Mouse (Mus musculus): Measurements from ENCODE around the gene Ngef. TPM values are rescaled to one million over a fixed set of nuclear protein-coding genes. Genes with fewer than 3 reads are reported as not detected.
A peak's percentile ranks its signal among the peaks of the same experiment; 100 is the strongest.

Gene Ngef
- total RNA-seq (2014; rRNA removed) (42.1 and 49.1 TPM in 2 replicates), polyA plus RNA-seq (2015; fragmentation: Nextera tagmentation; extraction: Ambion mirVana) (32.4 and 35.6 TPM in 2 replicates)

DNA sequence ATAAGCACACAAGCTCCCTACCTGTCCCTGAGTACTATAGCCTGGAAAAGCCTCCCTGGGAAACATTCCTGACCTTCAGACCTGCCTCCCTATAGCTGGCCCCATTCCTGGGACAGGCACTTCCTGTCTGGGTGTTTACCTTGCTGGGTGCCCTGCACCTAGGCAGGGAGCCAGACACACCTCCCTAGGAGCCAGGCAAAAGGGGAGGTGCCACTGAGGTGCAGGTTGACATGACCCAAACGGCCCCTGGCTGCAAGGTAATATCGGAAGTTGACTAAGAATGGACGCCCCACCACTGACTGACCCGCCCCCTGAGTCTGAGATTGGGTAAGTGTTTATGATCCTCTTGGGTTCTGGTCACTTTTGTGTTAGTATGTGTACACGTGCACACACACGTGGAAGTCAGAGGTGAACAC, at the start of gene Ngef:
Gene Ngef, minus strand, starts transcription at position 71 of the 416 bp plus-strand sequence.
- Histone ChIP-seq H3K4me1 (ENCODE audit: insufficient read depth, low read length) (peaks cover 11% of the 10 kb centered on the region; the same call in 1 of the 2 replicates), H3K36me3 (ENCODE audit: insufficient read depth, low read length) (no peaks in the 10 kb centered on the region), H3K9ac (replicated peaks; ENCODE audit: low read length) (no peak within 1 kb of the TSS), H3K27ac (0 out of 2 replicates have a peak within 1 kb of the TSS, but pooled peaks have one; percentile 51), H3K4me3 (ENCODE audit: low read length) (no peak within 1 kb of the TSS), H3K27me3 (ENCODE audit: insufficient read depth, low read length) (no peaks in the 10 kb centered on the region), H3K9me3 (ENCODE audit: low read length) (no peaks in the 10 kb centered on the region), H3K4me2 (ENCODE audit: low read depth, low read length) (no peak within 1 kb of the TSS)
- no peak for DNase-seq (ENCODE audit: low spot score)
- no peak for TF ChIP-seq CTCF (IDR thresholded peaks at IDR 0.05; ENCODE audit: low read depth)
- peak; percentile 16 for ATAC-seq
- WGBS, result 70% methylated on average over 6 of the region's 6 CpGs

DNA sequence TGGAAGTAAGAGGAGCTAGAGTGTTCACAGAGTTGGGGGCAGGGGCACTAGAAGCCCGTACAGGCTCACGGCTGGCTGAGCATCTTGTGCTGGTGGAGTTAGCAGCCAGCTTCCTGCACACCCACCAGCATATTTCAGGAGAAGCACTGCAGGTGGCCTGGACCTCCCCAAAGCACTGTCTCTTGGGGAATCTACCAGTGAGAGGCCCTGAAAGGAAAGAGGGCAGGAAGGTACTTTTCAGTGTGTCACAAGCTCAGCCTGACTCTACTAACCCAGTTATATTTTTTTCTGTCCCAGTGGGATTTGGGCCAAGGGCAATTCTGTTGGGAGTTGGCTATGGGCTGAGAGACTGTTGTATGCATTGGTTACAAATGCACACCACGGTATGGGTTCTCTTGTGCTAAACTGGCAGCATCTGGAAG, 48.2 kb upstream of the Ngef start:
- peak overlapping the region; percentile 49; the same call in 1 of the 2 replicates for H3K27ac ChIP-seq
- ATAC-seq, result peak; percentile 80; the same call in 1 of the 2 replicates
- DNase-seq (ENCODE audit: low spot score), result peak; percentile 58

GRCm38 (mm10) chr1:87621146-87621857, 47.6 kb upstream of the Ngef start:
- no peaks in the 10 kb centered on the region for H3K36me3 ChIP-seq (ENCODE audit: insufficient read depth, low read length)
- H3K27ac ChIP-seq, result peak overlapping the region; percentile 49
- no peak for ATAC-seq
- no peak for DNase-seq (ENCODE audit: low spot score)
- WGBS, result 86% methylated on average over 9 of the region's 9 CpGs
- H3K4me2 ChIP-seq (ENCODE audit: low read depth, low read length), result 0 out of 2 replicates have a peak overlapping the region, but pooled peaks have one; percentile 23
- no peaks in the 10 kb centered on the region; the same call in 1 of the 2 replicates for H3K4me1 ChIP-seq (ENCODE audit: insufficient read depth, low read length)
- no peak for TF ChIP-seq CTCF (IDR thresholded peaks at IDR 0.05; ENCODE audit: low read depth)
- no peak overlapping the region for H3K4me3 ChIP-seq (ENCODE audit: low read length)
- no peak overlapping the region for H3K9ac ChIP-seq (replicated peaks; ENCODE audit: low read length)
- H3K9me3 ChIP-seq (ENCODE audit: low read length), result no peaks in the 10 kb centered on the region
- no peaks in the 10 kb centered on the region for H3K27me3 ChIP-seq (ENCODE audit: insufficient read depth, low read length)

More for the DNA sequence above, 48.2 kb upstream of the Ngef start:
- H3K9me3 ChIP-seq (ENCODE audit: low read length), result no peaks in the 10 kb centered on the region
- no peak overlapping the region for H3K9ac ChIP-seq (replicated peaks; ENCODE audit: low read length)
- no peaks in the 10 kb centered on the region; the same call in 1 of the 2 replicates for H3K4me1 ChIP-seq (ENCODE audit: insufficient read depth, low read length)
- H3K27me3 ChIP-seq (ENCODE audit: insufficient read depth, low read length), result no peaks in the 10 kb centered on the region
- no peaks in the 10 kb centered on the region for H3K36me3 ChIP-seq (ENCODE audit: insufficient read depth, low read length)
- 0 out of 2 replicates have a peak overlapping the region, but pooled peaks have one; percentile 13 for H3K4me2 ChIP-seq (ENCODE audit: low read depth, low read length)
- WGBS, result 40% methylated on average over 3 of the region's 3 CpGs
- no peak overlapping the region for H3K4me3 ChIP-seq (ENCODE audit: low read length)
- TF ChIP-seq CTCF (IDR thresholded peaks at IDR 0.05; ENCODE audit: low read depth), result no peak

DNA sequence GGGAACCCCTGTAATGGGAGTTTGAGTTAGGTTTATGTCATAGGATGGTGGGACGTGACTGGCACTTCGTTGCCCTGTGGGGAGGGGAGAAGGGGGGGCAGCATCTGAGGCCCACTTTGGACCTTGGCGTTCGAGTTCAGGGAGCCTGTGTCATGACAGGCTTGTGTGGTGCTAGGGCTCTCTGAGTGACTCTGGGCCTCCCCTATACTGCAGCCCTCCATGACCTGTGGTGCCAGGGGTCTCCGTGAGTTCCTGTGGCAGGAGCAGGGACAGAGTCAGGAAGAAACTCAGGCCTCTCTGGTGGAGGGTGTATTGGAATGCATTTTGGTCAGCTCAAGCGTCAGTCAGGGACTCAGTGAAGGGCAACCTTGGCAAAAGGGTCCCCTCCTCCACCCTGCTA, 47.0 kb upstream of the Ngef start:
- no peaks in the 10 kb centered on the region for H3K36me3 ChIP-seq (ENCODE audit: insufficient read depth, low read length)
- H3K4me3 ChIP-seq (ENCODE audit: low read length), result 0 out of 2 replicates have a peak overlapping the region, but pooled peaks have one; percentile 6
- no peaks in the 10 kb centered on the region; the same call in 1 of the 2 replicates for H3K4me1 ChIP-seq (ENCODE audit: insufficient read depth, low read length)
- H3K4me2 ChIP-seq (ENCODE audit: low read depth, low read length), result peak overlapping the region; percentile 23; the same call in 1 of the 2 replicates
- no peak for DNase-seq (ENCODE audit: low spot score)
- no peaks in the 10 kb centered on the region for H3K9me3 ChIP-seq (ENCODE audit: low read length)
- no peaks in the 10 kb centered on the region for H3K27me3 ChIP-seq (ENCODE audit: insufficient read depth, low read length)
- H3K27ac ChIP-seq, result peak overlapping the region; percentile 49; the same call in 1 of the 2 replicates
- TF ChIP-seq CTCF (IDR thresholded peaks at IDR 0.05; ENCODE audit: low read depth), result no peak
- ATAC-seq, result no peak
- WGBS, result 81% methylated on average over 6 of the region's 6 CpGs
- H3K9ac ChIP-seq (replicated peaks; ENCODE audit: low read length), result no peak overlapping the region

- Histone ChIP-seq H3K9ac (replicated peaks; ENCODE audit: low read length) (no peak within 1 kb of the TSS), H3K4me2 (ENCODE audit: low read depth, low read length) (peak within 1 kb of the TSS; percentile 23; the same call in 1 of the 2 replicates), H3K9me3 (ENCODE audit: low read length) (no peaks in the 10 kb centered on the region), H3K27ac (peak within 1 kb of the TSS; percentile 49), H3K36me3 (ENCODE audit: insufficient read depth, low read length) (no peaks in the 10 kb centered on the region), H3K27me3 (ENCODE audit: insufficient read depth, low read length) (no peaks in the 10 kb centered on the region), H3K4me3 (ENCODE audit: low read length) (0 out of 2 replicates have a peak within 1 kb of the TSS, but pooled peaks have one; percentile 6), H3K4me1 (ENCODE audit: insufficient read depth, low read length) (no peaks in the 10 kb centered on the region; the same call in 1 of the 2 replicates)
- ATAC-seq (peak; percentile 35; the same call in 1 of the 2 replicates), DNase-seq (ENCODE audit: low spot score) (no peak)
- TF ChIP-seq CTCF (IDR thresholded peaks at IDR 0.05; ENCODE audit: low read depth), result no peak
- WGBS, result 75% methylated on average over 12 of the region's 12 CpGs
Measured at GRCm38 (mm10) chr1:87620211-87620668, 46.6 kb upstream of the Ngef start, which contains the start of gene Inpp5d. TSS of gene Inpp5d (plus strand) at chr1:87620312.

DNA sequence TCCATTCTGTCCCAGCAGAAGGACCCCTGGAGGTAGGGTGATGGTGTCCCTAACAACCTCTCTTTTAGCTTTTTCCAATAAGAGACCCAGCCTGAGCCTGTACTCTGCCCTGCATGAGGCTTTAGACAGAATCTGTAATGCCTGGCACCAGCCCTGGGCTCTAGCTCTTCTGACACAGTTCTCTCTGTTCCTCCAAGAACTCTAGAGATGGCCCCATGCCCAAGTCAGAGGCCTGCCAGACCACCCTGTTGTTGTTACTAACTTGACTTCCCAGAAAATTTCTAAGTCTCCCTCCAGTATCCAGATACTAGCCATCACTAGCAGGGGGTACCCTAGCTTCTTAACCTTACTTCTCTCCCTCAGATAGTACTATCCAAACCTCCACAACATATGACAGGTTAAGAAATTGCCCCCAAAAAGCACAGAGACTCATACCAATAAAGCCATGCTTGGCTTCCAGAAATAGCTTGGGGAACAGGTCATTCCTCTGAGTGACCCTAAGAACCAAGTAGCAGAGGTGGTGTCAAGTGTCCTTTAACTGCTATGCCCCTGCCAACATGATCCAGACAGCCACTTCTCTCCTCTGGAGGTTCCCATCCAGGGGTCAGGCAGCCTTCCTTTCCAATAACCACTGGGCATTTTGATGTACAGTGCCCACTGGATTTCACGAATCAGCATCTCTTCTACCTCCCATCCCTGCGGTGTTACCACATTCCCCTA, 41.1 kb upstream of the Ngef start:
- H3K9me3 ChIP-seq (ENCODE audit: low read length), result no peaks in the 10 kb centered on the region
- no peak overlapping the region for H3K9ac ChIP-seq (replicated peaks; ENCODE audit: low read length)
- H3K36me3 ChIP-seq (ENCODE audit: insufficient read depth, low read length), result no peaks in the 10 kb centered on the region
- H3K27me3 ChIP-seq (ENCODE audit: insufficient read depth, low read length), result no peaks in the 10 kb centered on the region
- H3K4me2 ChIP-seq (ENCODE audit: low read depth, low read length), result no peak overlapping the region
- ATAC-seq, result no peak; the same call in 1 of the 2 replicates
- H3K4me3 ChIP-seq (ENCODE audit: low read length), result no peak overlapping the region
- no peaks in the 10 kb centered on the region for H3K4me1 ChIP-seq (ENCODE audit: insufficient read depth, low read length)
- H3K27ac ChIP-seq, result no peak overlapping the region
- WGBS, result 83% methylated on average over 2 of the region's 2 CpGs
- no peak for TF ChIP-seq CTCF (IDR thresholded peaks at IDR 0.05; ENCODE audit: low read depth)
- peak; percentile 47 for DNase-seq (ENCODE audit: low spot score)

All from hindbrain, postnatal 0 days (tissue).